Mouse (Mus musculus) kidney, postnatal 10 days (tissue): ENCODE results near the gene Emx1.
"Not testable (repeated sequence)": the region's sequence is repeated elsewhere in the genome, so short reads cannot be mapped to it uniquely, and the experiment has no call there.

ENCODE experiments used
- DNase-seq: peaks from one replicate; pipeline ENCODE4 v3.0.0; 2021; ENCODE audit warnings: mixed read lengths

Emx1 gene

GRCm38 (mm10) chr6:85187340-85188211 lies at the start of gene Emx1:
Emx1 (plus strand) TSS chr6:85187438.
- peak; percentile 88 for DNase-seq

- DNase-seq = no peak
These were observed 47.7 kb upstream of the Emx1 start for GRCm38 (mm10) chr6:85139534-85139933.

GRCm38 (mm10) chr6:85141013-85141412 lies 46.2 kb upstream of the Emx1 start:
- peak; percentile 64 for DNase-seq

GRCm38 (mm10) chr6:85144466-85144865 lies 42.8 kb upstream of the Emx1 start:
- no peak for DNase-seq

- DNase-seq = no peak
These were observed 39.6 kb upstream of the Emx1 start for GRCm38 (mm10) chr6:85147636-85148035.

- DNase-seq = no peak
These were observed 36.9 kb upstream of the Emx1 start for GRCm38 (mm10) chr6:85150386-85150785.

GRCm38 (mm10) chr6:85153970-85154540 lies 33.2 kb upstream of the Emx1 start:
- DNase-seq = peak; percentile 85

- DNase-seq = peak; percentile 79
These were observed 32.2 kb upstream of the Emx1 start for GRCm38 (mm10) chr6:85154861-85155528.

- DNase-seq = not testable (repeated sequence)
These were observed 30.7 kb upstream of the Emx1 start for GRCm38 (mm10) chr6:85156551-85156950.

- peak; percentile 34 for DNase-seq
These were observed 29.0 kb upstream of the Emx1 start for GRCm38 (mm10) chr6:85158040-85158804.

- peak; percentile 79 for DNase-seq
These were observed 28.0 kb upstream of the Emx1 start for GRCm38 (mm10) chr6:85159092-85159760.

- peak; percentile 91 for DNase-seq
These were observed 26.9 kb upstream of the Emx1 start for GRCm38 (mm10) chr6:85160201-85160923.

GRCm38 (mm10) chr6:85165440-85165921 lies 21.8 kb upstream of the Emx1 start:
- DNase-seq = no peak

GRCm38 (mm10) chr6:85179569-85179968 lies 7.7 kb upstream of the Emx1 start:
- DNase-seq = peak; percentile 34

GRCm38 (mm10) chr6:85180036-85180435 lies 7.2 kb upstream of the Emx1 start:
- DNase-seq = peak; percentile 54

- no peak for DNase-seq
These were observed 3.3 kb upstream of the Emx1 start for GRCm38 (mm10) chr6:85183951-85184350.

GRCm38 (mm10) chr6:85186033-85186743 lies 1.1 kb upstream of the Emx1 start:
- DNase-seq = peak; percentile 78

GRCm38 (mm10) chr6:85186744-85187059 lies 536 bp upstream of the Emx1 start:
- DNase-seq = no peak

GRCm38 (mm10) chr6:85188256-85189110 lies 1.2 kb downstream of the Emx1 start:
- peak; percentile 74 for DNase-seq

GRCm38 (mm10) chr6:85189361-85189760 lies 2.1 kb downstream of the Emx1 start:
- no peak for DNase-seq
